24 mouse cellular contexts compared by ENCODE assay signal in genomic region chr13:101478608-101479296, GRCm38 (mm10).
DNase-seq lines count a peak whose midpoint lies in the region; ATAC-seq lines count a peak whose summit lies in the region.
"Had no signal": no experiment of that assay in that cellular context is flagged by ENCODE, and none has a peak within 500 bp of the region (broad histone marks: within the 10 kb centered on the region; RNA-seq: fewer than 3 reads in every experiment).

No protein-coding gene starts in this region.

- no peaks in the 10 kb centered on the region for H3K9me3 ChIP-seq in intestine, embryonic 14.5 days (ENCODE audit: control insufficient read depth, low read length)
- H3K9me3 ChIP-seq in stomach, embryonic 14.5 days (ENCODE audit: control insufficient read depth, low read depth, low read length), result no peaks in the 10 kb centered on the region
- H3K9me3 ChIP-seq: forebrain, embryonic 12.5 days; heart, embryonic 10.5 days; hindbrain, embryonic 15.5 days; kidney, embryonic 15.5 days; liver, embryonic 15.5 days; lung, embryonic 15.5 days; midbrain, embryonic 15.5 days; neural tube, embryonic 12.5 days had no signal

- no peaks in the 10 kb centered on the region for H3K36me3 ChIP-seq in intestine, embryonic 14.5 days (ENCODE audit: control insufficient read depth, insufficient read depth, low read length)
- H3K36me3 ChIP-seq in stomach, embryonic 14.5 days (ENCODE audit: control insufficient read depth, insufficient read depth, low read length), result no peaks in the 10 kb centered on the region
- H3K36me3 ChIP-seq: forebrain, embryonic 12.5 days; heart, embryonic 10.5 days; hindbrain, embryonic 15.5 days; kidney, embryonic 15.5 days; liver, embryonic 15.5 days; lung, embryonic 15.5 days; midbrain, embryonic 15.5 days; neural tube, embryonic 12.5 days had no signal

- no peak overlapping the region for H3K4me2 ChIP-seq in intestine, embryonic 14.5 days (ENCODE audit: low read length)
- no peak overlapping the region for H3K4me2 ChIP-seq in stomach, embryonic 14.5 days (replicated peaks; ENCODE audit: low read depth, low read length)
- H3K4me2 ChIP-seq: forebrain, embryonic 12.5 days; hindbrain, embryonic 15.5 days; kidney, embryonic 15.5 days; liver, embryonic 15.5 days; lung, embryonic 15.5 days; midbrain, embryonic 15.5 days; neural tube, embryonic 12.5 days had no signal

- peak; percentile 34 for ATAC-seq in cerebellum, adult (ENCODE audit: insufficient number of reproducible peaks, low FRiP score, low TSS enrichment)
- ATAC-seq in intestine, embryonic 14.5 days (replicated peaks; ENCODE audit: low FRiP score, low TSS enrichment, low read depth), result peak; percentile 81
- ATAC-seq in stomach, embryonic 14.5 days (ENCODE audit: insufficient number of reproducible peaks, insufficient read depth, low FRiP score, low read depth), result peak; percentile 78
- ATAC-seq: midbrain, embryonic 15.5 days had no signal

- H3K4me1 ChIP-seq in intestine, embryonic 14.5 days (replicated peaks; ENCODE audit: control insufficient read depth, insufficient read depth, low read length), result no peaks in the 10 kb centered on the region
- no peaks in the 10 kb centered on the region for H3K4me1 ChIP-seq in stomach, embryonic 14.5 days (ENCODE audit: control insufficient read depth, insufficient read depth, low read length)
- H3K4me1 ChIP-seq: forebrain, embryonic 12.5 days; heart, embryonic 10.5 days; hindbrain, embryonic 15.5 days; kidney, embryonic 15.5 days; liver, embryonic 15.5 days; lung, embryonic 15.5 days; megakaryocyte, embryonic 14.5 days; midbrain, embryonic 15.5 days; neural tube, embryonic 12.5 days had no signal

- no peak for DNase-seq in cerebellum, adult 9-11 months
- peak; percentile 44 for DNase-seq in heart, adult 11 months
- DNase-seq in heart, adult 18-20 months, result no peak
- DNase-seq in intestine, embryonic 14.5 days (ENCODE audit: low spot score), result no peak
- DNase-seq in spleen, postnatal 14 days (ENCODE audit: low spot score in 2 of 2), result no peak
- no peak for DNase-seq in right cerebral cortex, adult 2 months (ENCODE audit: low spot score in 2 of 2)
- DNase-seq: kidney, adult 11 months; kidney, postnatal 36 days; layer of hippocampus, adult 9-11 months; lung, postnatal 36 days; right cerebral cortex, postnatal 25 days; thymus, postnatal 14 days had no signal

- peak overlapping the region; percentile 39; the same call in 1 of the 2 replicates for H3K27ac ChIP-seq in intestine, embryonic 14.5 days (ENCODE audit: low read depth)
- H3K27ac ChIP-seq in stomach, embryonic 14.5 days (ENCODE audit: low read length), result peak overlapping the region; percentile 72; the same call in 1 of the 2 replicates
- H3K27ac ChIP-seq: forebrain, embryonic 12.5 days; heart, embryonic 10.5 days; hindbrain, embryonic 15.5 days; kidney, embryonic 15.5 days; left cerebral cortex, adult 2 months; liver, embryonic 15.5 days; lung, embryonic 15.5 days; midbrain, embryonic 15.5 days; neural tube, embryonic 12.5 days had no signal

- no peak overlapping the region for H3K9ac ChIP-seq in intestine, embryonic 14.5 days (ENCODE audit: low read length)
- no peak overlapping the region for H3K9ac ChIP-seq in stomach, embryonic 14.5 days (replicated peaks; ENCODE audit: low read depth, low read length)
- H3K9ac ChIP-seq: forebrain, embryonic 12.5 days; hindbrain, embryonic 15.5 days; kidney, embryonic 15.5 days; liver, embryonic 15.5 days; lung, embryonic 15.5 days; midbrain, embryonic 15.5 days; neural tube, embryonic 12.5 days had no signal

- no peak overlapping the region for H3K4me3 ChIP-seq in intestine, embryonic 14.5 days (ENCODE audit: low read depth, low read length)
- H3K4me3 ChIP-seq in stomach, embryonic 14.5 days (ENCODE audit: low read depth, low read length), result no peak overlapping the region
- H3K4me3 ChIP-seq: forebrain, embryonic 12.5 days; heart, embryonic 10.5 days; hindbrain, embryonic 15.5 days; kidney, embryonic 15.5 days; left cerebral cortex, adult 2 months; liver, embryonic 15.5 days; lung, embryonic 15.5 days; megakaryocyte, embryonic 14.5 days; midbrain, embryonic 15.5 days; neural tube, embryonic 12.5 days had no signal

- WGBS in intestine, embryonic 14.5 days, result 51% methylated on average over 4 of the region's 4 CpGs
- WGBS in stomach, embryonic 14.5 days, result 54% methylated on average over 4 of the region's 4 CpGs

- H3K27me3 ChIP-seq in intestine, embryonic 14.5 days (replicated peaks; ENCODE audit: control insufficient read depth, insufficient read depth, low read length), result no peaks in the 10 kb centered on the region
- no peaks in the 10 kb centered on the region for H3K27me3 ChIP-seq in stomach, embryonic 14.5 days (ENCODE audit: control insufficient read depth, insufficient read depth, low read length)
- H3K27me3 ChIP-seq: forebrain, embryonic 12.5 days; hindbrain, embryonic 15.5 days; kidney, embryonic 15.5 days; lung, embryonic 15.5 days; midbrain, embryonic 15.5 days; neural tube, embryonic 12.5 days had no signal
